ENCODE assay signal across 21 mouse cellular contexts in the genomic region with DNA sequence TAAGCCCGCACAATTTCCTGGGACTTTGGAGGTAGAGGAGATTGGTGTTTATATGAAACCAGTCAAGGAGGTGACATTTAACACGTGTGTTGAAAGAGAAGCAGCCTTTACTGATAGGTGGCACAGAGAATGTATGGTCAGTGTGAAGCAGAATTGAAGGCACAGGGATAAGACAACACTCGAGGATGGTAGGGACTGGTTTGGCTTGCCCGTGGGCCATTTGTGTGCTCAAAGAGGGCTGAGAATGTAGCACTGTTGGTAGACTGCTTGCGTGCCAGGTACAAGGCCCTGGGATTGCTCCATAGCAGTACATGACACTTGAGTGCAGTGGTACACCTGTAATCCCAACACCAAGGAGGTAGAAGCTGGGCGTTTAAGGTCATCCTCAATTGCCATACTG. TPM values are rescaled to one million over a fixed set of nuclear protein-coding genes. Genes with fewer than 3 reads are reported as not detected.
"Had no signal": no experiment of that assay in that cellular context is flagged by ENCODE, and none has a peak within 500 bp of the region (broad histone marks: within the 10 kb centered on the region; RNA-seq: fewer than 3 reads in every experiment).

No protein-coding gene starts in this region.

- H3K9me3 ChIP-seq: neural tube, embryonic 13.5 days; stomach, embryonic 15.5 days had no signal

- DNase-seq: retina, postnatal 1 day; right cerebral cortex, adult 18-20 months; right cerebral cortex, postnatal 14 days; right cerebral cortex, postnatal 25 days; right cerebral cortex, postnatal 4 days; spleen, adult 18-20 months; thymus, adult 18-20 months; thymus, adult 2 months; thymus, postnatal 14 days; thymus, postnatal 25 days; thymus, postnatal 36 days; thymus, postnatal 4 days had no signal

- H3K4me3 ChIP-seq: neural tube, embryonic 13.5 days; stomach, embryonic 15.5 days had no signal

- H3K4me1 ChIP-seq: stomach, embryonic 15.5 days had no signal

- H3K27me3 ChIP-seq: neural tube, embryonic 13.5 days; stomach, embryonic 15.5 days had no signal

- H3K4me2 ChIP-seq: neural tube, embryonic 13.5 days; stomach, embryonic 15.5 days had no signal

- H3K9ac ChIP-seq: neural tube, embryonic 13.5 days; stomach, embryonic 15.5 days had no signal

- H3K27ac ChIP-seq: neural tube, embryonic 13.5 days; stomach, embryonic 15.5 days; stomach, postnatal 0 days had no signal

RNA-seq across cellular contexts. Expression of a gene that starts 16.5 kb away (rescaled TPM):
- total RNA-seq: neutrophil, adult 5-6 weeks had no signal
- polyA plus RNA-seq: neural tube, embryonic 13.5 days; small intestine, adult 2 months; spleen, adult 2 months; stomach, embryonic 14.5 days; stomach, embryonic 15.5 days; stomach, embryonic 16.5 days; stomach, postnatal 0 days; urinary bladder, adult 2 months had no signal

RNA-seq across cellular contexts. Expression of a gene that starts 46.8 kb away (rescaled TPM):
- total RNA-seq: neutrophil, adult 5-6 weeks had no signal
- polyA plus RNA-seq: neural tube, embryonic 13.5 days had no signal
